Mouse (Mus musculus): ENCODE measurements around the gene Aebp2. TPM values are rescaled to one million over a fixed set of nuclear protein-coding genes. Genes with fewer than 3 reads are reported as not detected.

The Aebp2 gene
- polyA plus RNA-seq, 1 experiment from 2014 or later: 9.4 TPM

Other genes starting within 250 kb of the Aebp2 start
- gene Plekha5, start 198.6 kb upstream of the Aebp2 start, polyA plus RNA-seq (2015; fragmentation: Nextera tagmentation; extraction: Ambion mirVana): 45.4 and 46.5 TPM in 2 replicates
- not detected in 2 replicates for gene Gm11077, start 106.6 kb downstream of the Aebp2 start, polyA plus RNA-seq (2015; fragmentation: Nextera tagmentation; extraction: Ambion mirVana)